Mouse (Mus musculus) ES-Bruce4 (cell line): Measurements from ENCODE around the gene Shisal2b. TPM values are rescaled to one million over a fixed set of nuclear protein-coding genes. Genes with fewer than 3 reads are reported as not detected.
"Not testable (repeated sequence)": the region's sequence is repeated elsewhere in the genome, so short reads cannot be mapped to it uniquely, and the experiment has no call there.

ENCODE experiments used
- H3K27ac ChIP-seq: 2 replicates; pipeline ENCODE4 v1.5.1; 2012; ENCODE audit warnings: low read length, inconsistent platforms; ENCODE audit not compliant: insufficient read depth
- H3K27me3 ChIP-seq: 2 replicates; pipeline ENCODE4 v1.6.1; 2012; ENCODE audit warnings: mild to moderate bottlenecking, low read length, inconsistent platforms; ENCODE audit not compliant: control insufficient read depth, poor library complexity, insufficient read depth, severe bottlenecking
- H3K36me3 ChIP-seq: 2 replicates; pipeline ENCODE4 v1.6.1; 2012; ENCODE audit warnings: inconsistent platforms, mild to moderate bottlenecking, low read length, moderate library complexity; ENCODE audit not compliant: control insufficient read depth, poor library complexity, insufficient read depth, severe bottlenecking
- H3K4me1 ChIP-seq: one replicate; pipeline ENCODE4 v1.8.1; 2011; ENCODE audit warnings: low read length; ENCODE audit not compliant: control insufficient read depth, insufficient read depth
- H3K4me3 ChIP-seq: 2 replicates; pipeline ENCODE4 v1.5.1; 2011; ENCODE audit warnings: low read depth, mild to moderate bottlenecking, low read length
- H3K9ac ChIP-seq: 2 replicates; pipeline ENCODE4 v1.6.1; 2012; ENCODE audit warnings: low read depth, mild to moderate bottlenecking, inconsistent platforms; ENCODE audit not compliant: poor library complexity, severe bottlenecking
- H3K9me3 ChIP-seq: replicated peaks from 2 replicates; pipeline ENCODE4 v1.6.1; 2012; ENCODE audit warnings: mild to moderate bottlenecking, low read length, inconsistent platforms; ENCODE audit not compliant: control insufficient read depth, poor library complexity, insufficient read depth, severe bottlenecking
- CTCF ChIP-seq: IDR thresholded peaks from one replicate; pipeline ENCODE4 v1.8.1; 2011; ENCODE audit warnings: low read depth, low read length
- EP300 ChIP-seq: IDR thresholded peaks from 2 replicates; pipeline ENCODE4 v1.6.1; 2011; ENCODE audit warnings: low read depth, low read length; ENCODE audit not compliant: insufficient read depth
- POLR2A ChIP-seq: IDR thresholded peaks from one replicate; pipeline ENCODE4 v1.8.1; 2011; ENCODE audit warnings: low read length; ENCODE audit not compliant: insufficient read depth
- polyA plus RNA-seq: library from polyadenylated mRNA; stranded (reverse); fragments of >200 nt; gene quantifications from 2 replicates; pipeline ENCODE4 v1.2.4, GENCODE M21; 2011; ENCODE audit warnings: low read depth; ENCODE audit not compliant: missing spikeins, insufficient read depth, insufficient read length

Shisal2b gene
- polyA plus RNA-seq = not detected in 2 replicates

DNA sequence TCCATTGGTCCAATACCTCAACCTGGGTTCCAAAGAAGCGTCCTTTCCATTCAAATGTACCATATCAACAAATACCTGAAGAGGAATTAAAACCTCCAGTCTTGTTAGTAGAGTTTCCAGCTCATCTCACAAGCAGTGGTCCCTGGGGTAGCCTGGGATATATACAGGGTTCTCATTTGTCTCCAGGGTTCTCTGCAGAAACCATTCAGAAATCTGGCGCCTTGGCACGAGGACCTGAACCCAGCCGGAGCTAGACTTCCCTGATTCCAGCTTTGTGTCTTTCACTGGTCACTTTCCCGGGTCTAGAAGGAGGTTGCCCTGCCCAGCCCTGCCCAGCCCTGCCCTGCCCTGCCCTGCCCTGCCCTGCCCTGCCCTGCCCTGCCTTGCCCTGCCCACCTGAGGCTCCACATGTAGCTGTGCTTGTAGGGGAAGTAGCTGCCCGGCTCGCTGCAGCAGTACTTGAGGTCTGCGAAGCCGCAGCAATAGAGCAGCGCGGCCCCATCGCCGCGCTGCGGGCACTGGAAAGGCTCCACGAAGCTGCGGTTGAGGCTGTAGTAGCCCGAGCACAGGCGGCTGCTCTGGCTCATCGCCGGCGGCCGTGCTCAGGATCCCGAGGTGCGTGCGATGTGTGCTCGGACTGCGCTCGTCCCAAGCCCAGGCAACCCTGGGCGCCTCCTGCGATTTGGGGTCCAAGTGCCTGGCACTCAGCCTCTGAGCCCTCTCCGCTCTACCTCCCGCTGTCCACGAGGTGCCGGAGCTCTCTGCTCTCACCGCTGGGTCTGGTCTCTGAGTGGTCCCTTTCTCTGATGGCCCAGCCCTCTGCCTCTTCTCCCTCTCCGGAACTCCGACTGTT is at the start of gene Shisal2b:
Shisal2b (minus strand) TSS at position 767 of the 853 bp plus-strand sequence.
- Histone ChIP-seq H3K36me3 (no peaks in the 10 kb centered on the region), H3K27me3 (peaks cover 9% of the 10 kb centered on the region; the same call in 1 of the 2 replicates), H3K9ac (peak within 1 kb of the TSS; percentile 74), H3K9me3 (no peaks in the 10 kb centered on the region), H3K27ac (no peak within 1 kb of the TSS), H3K4me3 (peak within 1 kb of the TSS; percentile 64), H3K4me1 (no peaks in the 10 kb centered on the region)
- TF ChIP-seq EP300 = no peak
- TF ChIP-seq POLR2A = no peak
- no peak for TF ChIP-seq CTCF

DNA sequence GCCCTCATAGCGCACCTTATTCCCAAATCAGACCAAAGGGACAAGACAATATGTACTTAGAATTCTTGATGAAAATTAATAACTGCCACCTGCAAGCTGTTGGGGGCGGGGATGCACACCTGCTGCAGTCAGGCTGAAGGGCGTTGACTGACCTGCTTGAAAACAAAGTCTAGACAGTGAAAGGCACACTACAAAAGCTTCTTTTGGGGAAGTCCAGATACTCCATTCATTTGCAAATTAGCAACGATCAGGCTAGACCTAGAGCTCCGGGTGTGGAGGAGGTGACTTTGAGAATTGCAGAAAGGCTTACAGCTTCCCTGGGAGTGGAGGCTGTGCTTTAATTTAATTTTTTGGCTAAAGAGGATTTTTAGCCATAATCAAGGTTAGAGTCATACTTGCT is 47.9 kb upstream of the Shisal2b start:
- Histone ChIP-seq H3K27ac (peak overlapping the region; percentile 64; the same call in 1 of the 2 replicates), H3K9me3 (peaks cover 52% of the 10 kb centered on the region)
- H3K36me3 ChIP-seq, H3K4me1 ChIP-seq, H3K9ac ChIP-seq, H3K4me3 ChIP-seq, H3K27me3 ChIP-seq: not testable (repeated sequence)
- TF ChIP-seq EP300 = peak; percentile 82

DNA sequence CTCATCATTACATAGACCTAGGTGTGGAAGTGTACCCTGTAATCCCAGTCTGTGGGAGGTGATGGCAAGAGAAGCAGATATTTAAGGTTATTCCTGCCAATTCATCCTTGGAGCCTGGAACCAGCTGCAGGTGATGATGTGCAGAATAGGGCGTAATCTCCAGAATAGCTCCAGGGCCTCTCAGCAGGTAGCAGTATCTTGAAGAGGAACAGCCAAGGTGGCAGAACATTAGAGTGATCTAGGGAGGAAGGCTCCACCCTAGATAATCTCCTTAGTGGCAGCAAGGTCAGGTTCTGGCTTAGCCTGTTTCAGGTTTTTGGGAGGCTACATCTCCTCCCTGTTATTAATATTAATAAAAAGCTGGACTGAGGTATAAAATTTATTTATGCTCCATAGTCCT is 47.3 kb upstream of the Shisal2b start:
- H3K27me3 ChIP-seq, H3K9ac ChIP-seq: not testable (repeated sequence)

DNA sequence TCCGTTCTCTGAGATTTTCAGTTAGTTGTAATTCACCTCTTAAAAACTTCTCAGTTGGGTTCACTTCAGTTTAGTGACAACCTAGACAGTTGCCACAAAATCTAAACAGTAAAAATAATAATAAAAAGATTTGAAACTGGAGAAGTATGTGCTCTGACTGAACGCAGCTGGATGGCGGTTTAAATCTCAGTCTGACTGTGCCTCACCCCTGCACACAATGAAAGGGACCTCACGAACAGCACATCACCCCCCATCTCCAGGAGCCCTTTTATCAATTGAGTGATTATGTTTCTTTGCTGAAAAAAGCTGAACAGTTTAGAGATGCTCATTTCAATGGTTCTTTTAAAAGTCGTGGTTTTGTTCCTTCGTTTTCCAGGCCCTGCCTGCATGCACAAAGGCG is 45.0 kb upstream of the Shisal2b start:
- no peak overlapping the region for H3K4me3 ChIP-seq
- no peak overlapping the region for H3K27ac ChIP-seq
- H3K27me3 ChIP-seq = no peaks in the 10 kb centered on the region
- no peaks in the 10 kb centered on the region for H3K4me1 ChIP-seq
- H3K36me3 ChIP-seq = no peaks in the 10 kb centered on the region
- no peak overlapping the region for H3K9ac ChIP-seq
- TF ChIP-seq POLR2A (no peak), EP300 (no peak), CTCF (no peak)
- peaks cover 27% of the 10 kb centered on the region for H3K9me3 ChIP-seq

More for the DNA sequence above, 47.3 kb upstream of the Shisal2b start:
- H3K4me1 ChIP-seq, H3K4me3 ChIP-seq, H3K36me3 ChIP-seq: not testable (repeated sequence)
- peak overlapping the region; percentile 64; the same call in 1 of the 2 replicates for H3K27ac ChIP-seq
- peaks cover 47% of the 10 kb centered on the region for H3K9me3 ChIP-seq

- Histone ChIP-seq H3K36me3 (no peaks in the 10 kb centered on the region), H3K9ac (no peak overlapping the region), H3K4me1 (no peaks in the 10 kb centered on the region), H3K4me3 (no peak overlapping the region), H3K9me3 (peaks cover 5% of the 10 kb centered on the region; the same call in 1 of the 2 replicates), H3K27me3 (no peaks in the 10 kb centered on the region), H3K27ac (no peak overlapping the region)
- TF ChIP-seq EP300 = no peak
- no peak for TF ChIP-seq CTCF
- no peak for TF ChIP-seq POLR2A
Observed at GRCm38 (mm10) chr13:104894771-104895170, 31.1 kb upstream of the Shisal2b start.

GRCm38 (mm10) chr13:104892337-104892736 is 28.6 kb upstream of the Shisal2b start:
- Histone ChIP-seq H3K27ac (no peak overlapping the region), H3K27me3 (no peaks in the 10 kb centered on the region), H3K4me3 (no peak overlapping the region), H3K9me3 (no peaks in the 10 kb centered on the region), H3K36me3 (no peaks in the 10 kb centered on the region), H3K9ac (no peak overlapping the region), H3K4me1 (no peaks in the 10 kb centered on the region)
- TF ChIP-seq EP300 = no peak
